Mouse (Mus musculus): ENCODE results near the gene Cyp2u1.

DNA sequence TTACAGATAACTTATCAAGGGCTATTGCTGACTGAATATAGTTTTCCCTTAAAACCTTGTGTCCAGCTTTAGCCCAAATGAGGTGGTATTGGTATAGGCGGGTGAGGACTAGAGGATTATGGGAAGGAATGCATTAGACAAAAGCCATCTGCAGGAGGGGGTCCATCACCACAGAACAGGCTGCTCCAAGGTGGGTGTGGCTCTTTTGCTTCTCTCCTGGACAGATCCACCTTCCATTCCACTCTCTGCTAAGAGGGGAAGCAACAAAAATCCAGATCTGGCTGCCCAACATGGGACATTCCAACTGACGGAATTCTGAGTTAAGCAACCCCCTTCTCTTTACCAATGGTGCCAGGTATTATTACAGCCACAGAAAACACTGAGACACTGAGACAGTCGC, 44.1 kb downstream of the Cyp2u1 start:
- no peak for TF ChIP-seq CTCF (IDR thresholded peaks at IDR 0.05; ENCODE audit: low read depth)
- no peak for TF ChIP-seq EP300 (optimal IDR thresholded peaks at IDR 0.05)

All from stomach, postnatal 0 days (tissue).